Mouse (Mus musculus) hindbrain, embryonic 10.5 days (tissue): ENCODE results near the gene Wwp2. TPM values are rescaled to one million over a fixed set of nuclear protein-coding genes. Genes with fewer than 3 reads are reported as not detected.

Source experiments
- DNase-seq: peaks from one replicate; pipeline ENCODE4 v3.0.0-alpha.2; 2017; ENCODE audit warnings: low spot score
- H3K27ac ChIP-seq: fragments of 300-500 bp; sonication (generic); 2 replicates; pipeline ENCODE4 v1.5.1; 2016; ENCODE audit warnings: mild to moderate bottlenecking, moderate library complexity
- H3K27me3 ChIP-seq: fragments of 300-500 bp; sonication (generic); 2 replicates; pipeline ENCODE4 v1.6.1; 2016; ENCODE audit warnings: mild to moderate bottlenecking; ENCODE audit not compliant: poor library complexity, insufficient read depth, severe bottlenecking
- H3K36me3 ChIP-seq: fragments of 300-500 bp; sonication (generic); 2 replicates; pipeline ENCODE4 v1.6.1; 2016; ENCODE audit warnings: mild to moderate bottlenecking, moderate library complexity
- H3K4me1 ChIP-seq: fragments of 300-500 bp; sonication (generic); replicated peaks from 2 replicates; pipeline ENCODE4 v1.6.1; 2016; ENCODE audit warnings: mild to moderate bottlenecking
- H3K4me3 ChIP-seq: fragments of 300-500 bp; sonication (generic); 2 replicates; pipeline ENCODE4 v1.5.1; 2016; ENCODE audit warnings: mild to moderate bottlenecking, moderate library complexity
- H3K9me3 ChIP-seq: fragments of 300-500 bp; sonication (generic); 2 replicates; pipeline ENCODE4 v1.6.1; 2016; ENCODE audit warnings: mild to moderate bottlenecking, moderate library complexity
- WGBS: fragments of 180-500 bp; shearing (Covaris S2); methylation state at CpG from one replicate; pipeline ENCODE4 v1.1.7; 2016; 5-methylcytosine and 5-hydroxymethylcytosine counted together
- polyA plus RNA-seq: library from polyadenylated mRNA; unstranded; fragments of >200 nt; fragmentation: Nextera tagmentation; extraction: Ambion mirVana; gene quantifications from 2 replicates; pipeline ENCODE4 v1.2.1, GENCODE M21; 2016

Gene Wwp2
- polyA plus RNA-seq: 61.7 and 64.6 TPM in 2 replicates

- H3K9me3 ChIP-seq: no peaks in the 10 kb centered on the region
- peaks cover 18% of the 10 kb centered on the region for H3K4me1 ChIP-seq
- H3K27me3 ChIP-seq: no peaks in the 10 kb centered on the region
- under 1% methylated on average over 81 of the region's 81 CpGs for WGBS
- peaks cover 3% of the 10 kb centered on the region; the same call in 1 of the 2 replicates for H3K36me3 ChIP-seq
- DNase-seq: peak; percentile 87
- H3K27ac ChIP-seq: peak within 1 kb of the TSS; percentile 94
- H3K4me3 ChIP-seq: peak within 1 kb of the TSS; percentile 89
Observed at GRCm38 (mm10) chr8:107435962-107436831, at the start of gene Wwp2. TSS of gene Wwp2 (plus strand) at chr8:107436365.

- no peak overlapping the region for H3K4me3 ChIP-seq
- no peaks in the 10 kb centered on the region for H3K27me3 ChIP-seq
- H3K36me3 ChIP-seq: no peaks in the 10 kb centered on the region
- H3K4me1 ChIP-seq: no peaks in the 10 kb centered on the region
- 46% methylated on average over 3 of the region's 3 CpGs for WGBS
- DNase-seq: peak; percentile 17
- H3K27ac ChIP-seq: no peak overlapping the region
- H3K9me3 ChIP-seq: no peaks in the 10 kb centered on the region
Observed at GRCm38 (mm10) chr8:107386642-107387041, 49.5 kb upstream of the Wwp2 start.

GRCm38 (mm10) chr8:107387861-107388260 is 48.3 kb upstream of the Wwp2 start:
- H3K9me3 ChIP-seq: no peaks in the 10 kb centered on the region
- no peaks in the 10 kb centered on the region for H3K36me3 ChIP-seq
- H3K4me1 ChIP-seq: no peaks in the 10 kb centered on the region
- no peak overlapping the region for H3K27ac ChIP-seq
- no peaks in the 10 kb centered on the region for H3K27me3 ChIP-seq
- no peak overlapping the region for H3K4me3 ChIP-seq
- WGBS: 69% methylated on average over 5 of the region's 5 CpGs
- peak; percentile 37 for DNase-seq

DNA sequence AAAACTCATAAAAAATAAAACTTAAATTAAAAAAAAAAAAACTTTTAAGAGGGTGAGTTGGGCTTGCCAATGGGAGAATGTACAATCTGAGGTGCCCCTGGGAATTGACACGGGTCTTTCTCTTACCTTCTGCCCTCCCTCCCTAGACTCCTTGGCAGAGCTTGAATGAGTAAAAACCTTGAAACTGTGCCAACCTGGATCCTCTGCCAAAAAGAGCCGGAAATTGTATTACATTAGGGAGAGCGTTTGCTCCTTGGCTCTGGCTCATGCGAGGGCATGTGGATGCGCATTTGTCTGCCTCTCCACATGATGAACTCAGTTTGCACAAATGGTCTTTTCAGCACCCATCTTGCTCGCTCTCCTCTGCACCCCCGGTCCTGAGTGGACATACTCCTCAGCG is 46.6 kb upstream of the Wwp2 start:
- Histone ChIP-seq H3K27ac (no peak overlapping the region), H3K4me1 (no peaks in the 10 kb centered on the region), H3K27me3 (no peaks in the 10 kb centered on the region), H3K36me3 (no peaks in the 10 kb centered on the region), H3K4me3 (no peak overlapping the region), H3K9me3 (no peaks in the 10 kb centered on the region)
- WGBS: 94% methylated on average over 8 of the region's 8 CpGs
- DNase-seq: no peak

- DNase-seq: no peak
- Histone ChIP-seq H3K27me3 (no peaks in the 10 kb centered on the region), H3K27ac (no peak overlapping the region), H3K4me1 (no peaks in the 10 kb centered on the region), H3K9me3 (no peaks in the 10 kb centered on the region), H3K36me3 (no peaks in the 10 kb centered on the region), H3K4me3 (no peak overlapping the region)
- 91% methylated on average over 16 of the region's 16 CpGs for WGBS
Observed at GRCm38 (mm10) chr8:107390476-107391135, 45.6 kb upstream of the Wwp2 start.

GRCm38 (mm10) chr8:107391136-107391516 is 45.0 kb upstream of the Wwp2 start:
- DNase-seq: no peak
- H3K4me3 ChIP-seq: no peak overlapping the region
- 65% methylated on average over 4 of the region's 4 CpGs for WGBS

GRCm38 (mm10) chr8:107395397-107395796 is 40.8 kb upstream of the Wwp2 start:
- 0 out of 2 replicates have a peak, but pooled peaks cover 9% of the 10 kb centered on the region for H3K4me1 ChIP-seq
- H3K9me3 ChIP-seq: no peaks in the 10 kb centered on the region
- no peak overlapping the region for H3K27ac ChIP-seq
- no peaks in the 10 kb centered on the region for H3K27me3 ChIP-seq
- H3K4me3 ChIP-seq: no peak overlapping the region
- no peak for DNase-seq
- H3K36me3 ChIP-seq: no peaks in the 10 kb centered on the region

More at GRCm38 (mm10) chr8:107391136-107391516, 45.0 kb upstream of the Wwp2 start:
- Histone ChIP-seq H3K27ac (no peak overlapping the region), H3K4me1 (no peaks in the 10 kb centered on the region), H3K27me3 (no peaks in the 10 kb centered on the region), H3K9me3 (no peaks in the 10 kb centered on the region), H3K36me3 (no peaks in the 10 kb centered on the region)

- Histone ChIP-seq H3K27me3 (no peaks in the 10 kb centered on the region), H3K4me3 (no peak overlapping the region), H3K36me3 (no peaks in the 10 kb centered on the region), H3K27ac (no peak overlapping the region), H3K9me3 (no peaks in the 10 kb centered on the region), H3K4me1 (0 out of 2 replicates have a peak, but pooled peaks cover 9% of the 10 kb centered on the region)
- DNase-seq: no peak
- WGBS: 87% methylated on average over 10 of the region's 10 CpGs
Observed at GRCm38 (mm10) chr8:107396106-107396670, 40.0 kb upstream of the Wwp2 start.

- no peak for DNase-seq
- Histone ChIP-seq H3K27me3 (no peaks in the 10 kb centered on the region), H3K4me1 (peaks cover 13% of the 10 kb centered on the region), H3K9me3 (no peaks in the 10 kb centered on the region), H3K27ac (no peak overlapping the region), H3K4me3 (no peak overlapping the region), H3K36me3 (no peaks in the 10 kb centered on the region)
- WGBS: 60% methylated on average over 12 of the region's 12 CpGs
Observed at GRCm38 (mm10) chr8:107397665-107398064, 38.5 kb upstream of the Wwp2 start.

- Histone ChIP-seq H3K4me1 (peaks cover 26% of the 10 kb centered on the region), H3K36me3 (no peaks in the 10 kb centered on the region), H3K27ac (no peak overlapping the region), H3K9me3 (no peaks in the 10 kb centered on the region), H3K4me3 (no peak overlapping the region), H3K27me3 (no peaks in the 10 kb centered on the region)
- no peak for DNase-seq
- WGBS: 42% methylated on average over 9 of the region's 9 CpGs
Observed at GRCm38 (mm10) chr8:107399495-107399894, 36.7 kb upstream of the Wwp2 start.

- Histone ChIP-seq H3K4me1 (peaks cover 26% of the 10 kb centered on the region), H3K36me3 (no peaks in the 10 kb centered on the region), H3K4me3 (no peak overlapping the region), H3K27me3 (no peaks in the 10 kb centered on the region), H3K27ac (no peak overlapping the region), H3K9me3 (no peaks in the 10 kb centered on the region)
- 83% methylated on average over 5 of the region's 5 CpGs for WGBS
- DNase-seq: no peak
Observed at GRCm38 (mm10) chr8:107401866-107402265, 34.3 kb upstream of the Wwp2 start.

DNA sequence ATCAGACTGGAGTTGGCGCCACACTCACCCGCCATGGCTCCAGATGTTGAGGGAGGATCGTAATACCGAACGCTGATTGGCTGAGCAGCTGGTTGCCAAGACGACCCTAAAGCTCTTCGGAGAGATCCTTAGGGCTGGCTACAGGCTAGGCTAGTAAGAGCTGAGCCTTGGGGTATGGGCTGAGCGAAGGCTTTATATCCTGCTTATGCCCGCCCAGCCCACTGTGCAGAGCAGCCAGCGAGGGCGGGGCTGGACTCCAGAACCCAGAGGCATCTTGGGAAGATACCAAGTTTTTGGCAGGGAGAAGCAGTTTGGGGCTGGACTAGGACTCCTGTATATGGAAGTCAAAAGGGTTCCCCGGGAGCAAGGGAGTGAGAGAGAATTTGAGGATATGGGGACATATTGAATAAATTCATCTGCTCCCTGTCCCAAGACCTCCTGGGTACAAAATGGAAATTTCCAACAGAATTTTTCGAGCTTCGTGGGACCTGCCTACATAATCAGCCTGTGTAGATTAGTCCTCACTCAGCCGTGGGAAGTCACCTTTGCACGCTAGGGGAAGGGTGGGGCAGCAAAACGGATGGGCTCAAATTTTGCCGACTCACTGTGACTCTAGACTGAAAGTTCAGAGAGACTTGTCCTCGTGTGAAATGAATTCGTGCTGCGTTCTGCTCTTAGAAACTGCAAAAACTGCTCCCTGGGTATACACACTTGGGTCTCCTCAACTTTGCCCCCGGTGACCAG is 33.0 kb upstream of the Wwp2 start, which contains the start of gene Nqo1:
Nqo1 (minus strand) TSS at position 169 of the 744 bp plus-strand sequence.
- Histone ChIP-seq H3K27me3 (no peaks in the 10 kb centered on the region), H3K4me3 (peak within 1 kb of the TSS; percentile 48), H3K4me1 (peaks cover 22% of the 10 kb centered on the region), H3K36me3 (peaks cover 6% of the 10 kb centered on the region; the same call in 1 of the 2 replicates), H3K9me3 (no peaks in the 10 kb centered on the region), H3K27ac (peak within 1 kb of the TSS; percentile 73)
- 16% methylated on average over 22 of the region's 22 CpGs for WGBS
- peak; percentile 84 for DNase-seq
